Comparison of ENCODE assay signal across 9 mouse cellular contexts in the genomic region with DNA sequence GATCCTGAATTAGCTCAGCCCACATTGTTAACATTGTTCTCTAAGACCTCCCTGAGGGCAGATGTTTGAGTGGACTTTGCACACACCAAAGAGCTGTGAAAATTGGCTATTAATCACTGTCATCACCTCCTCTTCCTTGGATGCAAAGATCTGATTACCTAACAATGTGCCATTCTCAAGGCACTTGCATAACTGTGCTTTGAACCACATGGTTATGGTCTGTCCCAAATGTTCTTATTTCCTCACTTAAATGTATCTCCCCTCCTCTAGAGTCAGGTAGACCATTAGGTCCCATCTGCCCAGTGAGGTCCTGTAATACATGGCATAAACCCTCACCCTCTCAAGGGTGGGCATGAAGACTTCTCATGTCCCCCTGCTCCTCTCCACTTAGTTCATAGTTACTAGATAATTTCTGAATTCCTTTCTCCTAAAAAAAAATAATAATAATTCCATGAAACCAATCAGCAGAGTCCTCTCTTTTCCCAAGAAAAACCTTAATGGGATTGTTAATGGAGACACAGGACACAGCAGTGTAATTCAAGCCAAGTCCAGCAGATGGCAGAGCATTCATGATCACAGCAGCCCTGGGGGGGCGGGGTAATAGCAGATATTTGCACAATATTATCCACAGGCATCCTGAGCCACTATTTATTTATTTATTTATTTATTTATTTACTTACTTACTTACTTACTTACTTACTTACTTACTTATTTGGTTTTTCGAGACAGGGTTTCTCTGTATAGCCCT. TPM values are rescaled to one million over a fixed set of nuclear protein-coding genes. Genes with fewer than 3 reads are reported as not detected.
DNase-seq lines count a peak whose midpoint lies in the region; ATAC-seq lines count a peak whose summit lies in the region.
"Had no signal": no experiment of that assay in that cellular context is flagged by ENCODE, and none has a peak within 500 bp of the region (broad histone marks: within the 10 kb centered on the region; RNA-seq: fewer than 3 reads in every experiment).

No protein-coding gene starts in this region.

- H3K9ac ChIP-seq in hindbrain, embryonic 14.5 days = no peak overlapping the region
- H3K9ac ChIP-seq in hindbrain, embryonic 12.5 days = no peak overlapping the region

- no peaks in the 10 kb centered on the region for H3K36me3 ChIP-seq in hindbrain, embryonic 14.5 days (replicated peaks; ENCODE audit: control insufficient read depth, insufficient read depth)
- no peaks in the 10 kb centered on the region for H3K36me3 ChIP-seq in hindbrain, embryonic 12.5 days

- no peaks in the 10 kb centered on the region for H3K27me3 ChIP-seq in hindbrain, embryonic 14.5 days (ENCODE audit: control insufficient read depth, insufficient read depth, low read length)
- H3K27me3 ChIP-seq in hindbrain, embryonic 12.5 days = no peaks in the 10 kb centered on the region

- intact Hi-C loops in heart, postnatal 14 days (cut with DNase I) = loop anchor here (5.0 kb wide), 1 partner anchor 179 kb away; no protein-coding TSS in a partner anchor

- no peaks in the 10 kb centered on the region for H3K4me1 ChIP-seq in hindbrain, embryonic 14.5 days (replicated peaks; ENCODE audit: control insufficient read depth, insufficient read depth, low read length)
- 0 out of 2 replicates have a peak, but pooled peaks cover 4% of the 10 kb centered on the region for H3K4me1 ChIP-seq in hindbrain, embryonic 12.5 days

- no peak overlapping the region for H3K4me2 ChIP-seq in hindbrain, embryonic 14.5 days (replicated peaks)
- no peak overlapping the region for H3K4me2 ChIP-seq in hindbrain, embryonic 12.5 days (replicated peaks)

- 58% methylated on average over 2 of the region's 2 CpGs for WGBS in hindbrain, embryonic 14.5 days
- 58% methylated on average over 2 of the region's 2 CpGs for WGBS in hindbrain, embryonic 12.5 days

- no peak overlapping the region for H3K27ac ChIP-seq in hindbrain, embryonic 14.5 days
- no peak overlapping the region for H3K27ac ChIP-seq in hindbrain, embryonic 12.5 days

- ATAC-seq in hindbrain, embryonic 14.5 days (ENCODE audit: low FRiP score) = peak; percentile 24; the same call in 1 of the 2 replicates
- ATAC-seq in hindbrain, embryonic 12.5 days (ENCODE audit: low FRiP score) = no peak; the same call in 1 of the 2 replicates
- peak; percentile 82 for ATAC-seq in megakaryocyte, adult 5-6 weeks (ENCODE audit: poor library complexity, severe bottlenecking)

- no peak overlapping the region for H3K4me3 ChIP-seq in hindbrain, embryonic 14.5 days (replicated peaks; ENCODE audit: low read length)
- H3K4me3 ChIP-seq in hindbrain, embryonic 12.5 days = no peak overlapping the region
- H3K4me3 ChIP-seq: megakaryocyte, embryonic 14.5 days had no signal

- H3K9me3 ChIP-seq in hindbrain, embryonic 14.5 days (ENCODE audit: control insufficient read depth, low read length) = no peaks in the 10 kb centered on the region
- H3K9me3 ChIP-seq in hindbrain, embryonic 12.5 days (replicated peaks) = no peaks in the 10 kb centered on the region
- H3K9me3 ChIP-seq: megakaryocyte, embryonic 14.5 days had no signal

- DNase-seq in hindbrain, embryonic 14.5 days (ENCODE audit: low spot score) = peak; percentile 79
- DNase-seq in adipocyte (ENCODE audit: low spot score) = peak; percentile 90
- peak; percentile 79 for DNase-seq in embryo, embryonic 10 days (ENCODE audit: low spot score)
- DNase-seq in heart, postnatal 14 days = peak; percentile 77 to 84
- DNase-seq in layer of hippocampus, adult 9-11 months = peak; percentile 56
- DNase-seq in spleen, postnatal 36 days (ENCODE audit: low spot score in 2 of 2) = peak; percentile 7 to 34

RNA-seq across cellular contexts. Expression of a gene that starts 17.7 kb away (rescaled TPM):
- polyA plus RNA-seq in hindbrain, embryonic 14.5 days (2014; fragmentation: Nextera tagmentation; extraction: Ambion mirVana) = 7.3 and 8.2 TPM in 2 replicates
- 6.0 and 6.4 TPM in 2 replicates for polyA plus RNA-seq in hindbrain, embryonic 12.5 days (2016; fragmentation: Nextera tagmentation; extraction: Ambion mirVana)
- total RNA-seq in heart, postnatal 14 days (2021) = 10 to 100 TPM; 23.1 to 24.2 TPM
- total RNA-seq in megakaryocyte, adult 5-6 weeks (2015) = 12.2 and 13.0 TPM in 2 replicates
- total RNA-seq in megakaryocyte, adult 5-6 weeks (2017) = 13.7 and 15.7 TPM in 2 replicates

RNA-seq across cellular contexts. Expression of a gene that starts 35.2 kb away (rescaled TPM):
- 187 and 191 TPM in 2 replicates for polyA plus RNA-seq in hindbrain, embryonic 14.5 days (2014; fragmentation: Nextera tagmentation; extraction: Ambion mirVana)
- polyA plus RNA-seq in hindbrain, embryonic 12.5 days (2016; fragmentation: Nextera tagmentation; extraction: Ambion mirVana) = 225 TPM in 2 replicates
- total RNA-seq in heart, postnatal 14 days (2021) = 10 to 100 TPM; 75.5 to 84.6 TPM
- 73.0 and 80.3 TPM in 2 replicates for total RNA-seq in megakaryocyte, adult 5-6 weeks (2015)
- 51.2 and 57.6 TPM in 2 replicates for total RNA-seq in megakaryocyte, adult 5-6 weeks (2017)

RNA-seq across cellular contexts. Expression of a gene that starts 36.1 kb away (rescaled TPM):
- 73.6 and 77.4 TPM in 2 replicates for polyA plus RNA-seq in hindbrain, embryonic 14.5 days (2014; fragmentation: Nextera tagmentation; extraction: Ambion mirVana)
- polyA plus RNA-seq in hindbrain, embryonic 12.5 days (2016; fragmentation: Nextera tagmentation; extraction: Ambion mirVana) = 97.2 and 103 TPM in 2 replicates
- total RNA-seq in heart, postnatal 14 days (2021) = 10 to 100 TPM; 30.4 to 38.0 TPM
- total RNA-seq in megakaryocyte, adult 5-6 weeks (2015) = 48.6 and 56.1 TPM in 2 replicates
- 66.5 and 66.7 TPM in 2 replicates for total RNA-seq in megakaryocyte, adult 5-6 weeks (2017)

RNA-seq across cellular contexts. Expression of a gene that starts 49.3 kb away (rescaled TPM):
- 25.5 and 25.9 TPM in 2 replicates for polyA plus RNA-seq in hindbrain, embryonic 14.5 days (2014; fragmentation: Nextera tagmentation; extraction: Ambion mirVana)
- 37.0 and 39.8 TPM in 2 replicates for polyA plus RNA-seq in hindbrain, embryonic 12.5 days (2016; fragmentation: Nextera tagmentation; extraction: Ambion mirVana)
- total RNA-seq in heart, postnatal 14 days (2021) = 10 to 100 TPM; 17.7 to 20.0 TPM
- 15.6 and 20.7 TPM in 2 replicates for total RNA-seq in megakaryocyte, adult 5-6 weeks (2015)
- total RNA-seq in megakaryocyte, adult 5-6 weeks (2017) = 11.1 and 11.4 TPM in 2 replicates

RNA-seq across cellular contexts. Expression of a gene that starts 50.2 kb away (rescaled TPM):
- 0.87 and 1.2 TPM in 2 replicates for polyA plus RNA-seq in hindbrain, embryonic 14.5 days (2014; fragmentation: Nextera tagmentation; extraction: Ambion mirVana)
- 1.6 and 3.1 TPM in 2 replicates for polyA plus RNA-seq in hindbrain, embryonic 12.5 days (2016; fragmentation: Nextera tagmentation; extraction: Ambion mirVana)
- not detected for total RNA-seq in heart, postnatal 14 days (2021)
- total RNA-seq in megakaryocyte, adult 5-6 weeks (2015) = not detected in 2 replicates
- 0.15 and 0.24 TPM in 2 replicates for total RNA-seq in megakaryocyte, adult 5-6 weeks (2017)

Comparison
In these comparisons a context has a peak if more than half of its experiments do, and no peak if none do; other contexts are left out.
1. DNase-seq: peak in every context shown above with its lines; median percentile 90 in adipocyte; 80 in heart, postnatal 14 days; 79 in hindbrain, embryonic 14.5 days; 79 in embryo, embryonic 10 days; 56 in layer of hippocampus, adult 9-11 months; 20 in spleen, postnatal 36 days.